9 mouse cellular contexts compared by ENCODE assay signal in genomic region chr15:90678488-90678887, GRCm38 (mm10). TPM values are rescaled to one million over a fixed set of nuclear protein-coding genes. Genes with fewer than 3 reads are reported as not detected.
DNase-seq lines count a peak whose midpoint lies in the region; ATAC-seq lines count a peak whose summit lies in the region.
"Had no signal": no experiment of that assay in that cellular context is flagged by ENCODE, and none has a peak within 500 bp of the region (broad histone marks: within the 10 kb centered on the region; RNA-seq: fewer than 3 reads in every experiment).

No protein-coding gene starts in this region.

- peak overlapping the region; percentile 69 for H3K4me3 ChIP-seq in hindbrain, embryonic 16.5 days (ENCODE audit: low read length)
- peak overlapping the region; percentile 68 for H3K4me3 ChIP-seq in limb, embryonic 15.5 days

- no peaks in the 10 kb centered on the region for H3K27me3 ChIP-seq in hindbrain, embryonic 16.5 days (replicated peaks; ENCODE audit: control insufficient read depth, insufficient read depth, low read length)
- no peaks in the 10 kb centered on the region for H3K27me3 ChIP-seq in limb, embryonic 15.5 days
- H3K27me3 ChIP-seq: CH12.LX had no signal

- peak overlapping the region; percentile 71 for H3K4me2 ChIP-seq in hindbrain, embryonic 16.5 days (ENCODE audit: low read length)
- peak overlapping the region; percentile 97 for H3K4me2 ChIP-seq in limb, embryonic 15.5 days

- DNase-seq in layer of hippocampus, postnatal 10 days (ENCODE audit: low spot score in 2 of 2): peak; percentile 16 to 36
- DNase-seq in layer of hippocampus, postnatal 14 days (ENCODE audit: low spot score in 2 of 2): no peak
- peak; percentile 37 for DNase-seq in brain, adult 2 months (ENCODE audit: low read depth, low spot score)
- DNase-seq in gastrocnemius, postnatal 14 days: peak; percentile 19
- DNase-seq in neural tube, embryonic 10.5 days (ENCODE audit: extremely low spot score, low spot score): peak; percentile 43
- no peak for DNase-seq in spleen, postnatal 14 days (ENCODE audit: low spot score in 2 of 2)

- peak overlapping the region; percentile 85 for H3K9ac ChIP-seq in hindbrain, embryonic 16.5 days (ENCODE audit: low read depth, low read length)
- H3K9ac ChIP-seq in limb, embryonic 15.5 days: peak overlapping the region; percentile 56; the same call in 1 of the 2 replicates

- H3K4me1 ChIP-seq in hindbrain, embryonic 16.5 days (ENCODE audit: control insufficient read depth, insufficient read depth, low read depth, low read length): peaks cover 3% of the 10 kb centered on the region
- H3K4me1 ChIP-seq in limb, embryonic 15.5 days: peaks cover 15% of the 10 kb centered on the region

- WGBS in hindbrain, embryonic 16.5 days: 2% methylated on average over 19 of the region's 19 CpGs
- WGBS in limb, embryonic 15.5 days: 4% methylated on average over 19 of the region's 19 CpGs

- no peak for ATAC-seq in hindbrain, embryonic 16.5 days
- ATAC-seq in limb, embryonic 15.5 days (ENCODE audit: insufficient number of reproducible peaks, low FRiP score, low TSS enrichment, low read depth): no peak

- no peaks in the 10 kb centered on the region for H3K36me3 ChIP-seq in hindbrain, embryonic 16.5 days (ENCODE audit: control insufficient read depth, insufficient read depth, low read length)
- no peaks in the 10 kb centered on the region for H3K36me3 ChIP-seq in limb, embryonic 15.5 days

- intact Hi-C loops in gastrocnemius, postnatal 14 days (cut with DNase I; ENCODE audit: low total_unique reads): no loop called here

- H3K27ac ChIP-seq in hindbrain, embryonic 16.5 days (ENCODE audit: low read depth, low read length): no peak overlapping the region
- peak overlapping the region; percentile 78; the same call in 1 of the 2 replicates for H3K27ac ChIP-seq in limb, embryonic 15.5 days

- H3K9me3 ChIP-seq in hindbrain, embryonic 16.5 days (ENCODE audit: control insufficient read depth, low read length): no peaks in the 10 kb centered on the region
- H3K9me3 ChIP-seq in limb, embryonic 15.5 days: no peaks in the 10 kb centered on the region

RNA-seq across cellular contexts. Expression of gene Cpne8, which starts 0.7 kb away (rescaled TPM):
- total RNA-seq in layer of hippocampus, postnatal 10 days (2021): 10 to 100 TPM; 28.5 to 29.1 TPM
- 10 to 100 TPM; 26.8 to 28.7 TPM for total RNA-seq in layer of hippocampus, postnatal 14 days (2021)
- total RNA-seq in gastrocnemius, postnatal 14 days (2021): 1 to 10 TPM; 3.6 to 4.1 TPM
- 24.0 and 26.4 TPM in 2 replicates for polyA plus RNA-seq in hindbrain, embryonic 16.5 days (2015; fragmentation: Nextera tagmentation; extraction: Ambion mirVana)
- polyA plus RNA-seq in limb, embryonic 15.5 days (2015; fragmentation: Nextera tagmentation; extraction: Ambion mirVana): 15.8 and 20.3 TPM in 2 replicates

Comparison
In these comparisons a context has a peak if more than half of its experiments do, and no peak if none do; other contexts are left out.
1. DNase-seq: peak in layer of hippocampus, postnatal 10 days (2 of 2), brain, adult 2 months (single experiment), gastrocnemius, postnatal 14 days (single experiment) and neural tube, embryonic 10.5 days (single experiment); none in layer of hippocampus, postnatal 14 days (0 of 2) and spleen, postnatal 14 days (0 of 2).
2. RNA of gene Cpne8, which starts 0.7 kb away (total RNA-seq): 28.5 to 29.1 TPM in layer of hippocampus, postnatal 10 days and 26.8 to 28.7 TPM in layer of hippocampus, postnatal 14 days; 3.6 to 4.1 TPM in gastrocnemius, postnatal 14 days; every median in the first group is over 4 times any median in the second.